Mouse (Mus musculus): Measurements from ENCODE around the gene Ptprk.

DNA sequence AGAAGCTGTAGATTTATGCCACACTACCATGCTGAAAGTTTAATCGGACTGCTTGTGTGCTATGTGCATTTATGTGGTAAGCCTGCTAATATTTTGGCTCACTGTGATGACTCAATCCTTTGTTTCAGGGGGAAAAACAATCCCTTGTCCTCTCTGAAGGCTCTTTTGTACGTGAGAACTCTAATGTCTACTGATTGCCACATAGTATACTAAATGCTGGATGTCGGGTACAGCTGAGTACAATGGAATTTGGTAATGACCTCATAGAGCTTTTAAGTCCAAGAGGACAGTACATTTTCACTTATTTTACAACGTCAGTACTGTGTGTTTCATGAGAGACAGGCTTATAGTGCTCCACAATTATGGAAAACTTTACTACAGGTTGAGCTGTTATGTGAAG, 59.1 kb downstream of the Ptprk start:
- TF ChIP-seq POLR2A (IDR thresholded peaks at IDR 0.05; ENCODE audit: control insufficient read depth, low read depth, low read length) (no peak), CTCF (IDR thresholded peaks at IDR 0.05; ENCODE audit: control insufficient read depth, insufficient read depth, insufficient replicate concordance, low read depth, low read length) (no peak)
